Mouse (Mus musculus): Measurements from ENCODE around the gene Dck.
"Not testable (repeated sequence)": the region's sequence is repeated elsewhere in the genome, so short reads cannot be mapped to it uniquely, and the experiment has no call there.

The Dck gene

GRCm38 (mm10) chr5:88764987-88765481 lies at the start of gene Dck:
Gene Dck, plus strand, starts transcription at chr5:88764996.
- peak; percentile 99 for DNase-seq (ENCODE audit: low read depth)

GRCm38 (mm10) chr5:88716983-88717382 lies 47.8 kb upstream of the Dck start:
- no peak for DNase-seq (ENCODE audit: low read depth)

- peak; percentile 95 for DNase-seq (ENCODE audit: low read depth)
These were observed 44.4 kb upstream of the Dck start, which contains the start of gene Mob1b for GRCm38 (mm10) chr5:88720116-88721002. Gene Mob1b, plus strand, starts transcription at chr5:88720855.

GRCm38 (mm10) chr5:88721003-88721475 lies 43.8 kb upstream of the Dck start:
- no peak for DNase-seq (ENCODE audit: low read depth)

DNA sequence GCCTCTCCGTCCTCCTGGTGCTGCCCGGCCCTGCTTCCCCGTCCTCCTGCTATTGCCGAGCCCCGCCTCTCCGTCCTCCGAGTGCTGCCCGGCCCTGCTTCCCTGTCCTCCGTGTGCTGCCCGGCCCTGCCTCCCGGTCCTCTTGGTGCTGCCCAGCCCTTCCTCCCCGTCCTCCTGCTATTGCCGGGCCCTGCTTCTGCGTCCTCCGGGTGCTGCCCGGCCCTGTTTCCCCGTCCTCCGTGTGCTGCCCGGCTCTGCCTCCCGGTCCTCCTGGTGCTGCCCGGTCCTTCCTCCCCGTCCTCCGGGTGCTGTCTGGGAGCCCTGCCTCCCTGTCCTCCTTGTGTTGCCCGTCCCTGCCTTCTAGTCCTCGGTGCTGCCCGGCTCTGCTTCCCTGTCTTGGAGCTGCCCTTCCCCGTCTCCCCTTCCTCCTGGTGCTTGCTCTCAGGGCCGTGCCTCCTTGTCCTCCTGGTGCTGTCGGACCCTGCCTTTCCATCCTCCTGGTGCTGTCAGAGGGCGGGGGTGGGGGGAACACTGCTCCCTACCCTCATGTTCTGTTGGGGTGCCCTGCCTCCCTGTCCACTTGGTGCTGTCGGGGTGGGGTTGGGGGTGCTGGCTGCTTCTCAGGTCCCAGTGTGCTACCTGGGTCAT lies 43.1 kb upstream of the Dck start:
- peak; percentile 32 for DNase-seq (ENCODE audit: low read depth)

DNA sequence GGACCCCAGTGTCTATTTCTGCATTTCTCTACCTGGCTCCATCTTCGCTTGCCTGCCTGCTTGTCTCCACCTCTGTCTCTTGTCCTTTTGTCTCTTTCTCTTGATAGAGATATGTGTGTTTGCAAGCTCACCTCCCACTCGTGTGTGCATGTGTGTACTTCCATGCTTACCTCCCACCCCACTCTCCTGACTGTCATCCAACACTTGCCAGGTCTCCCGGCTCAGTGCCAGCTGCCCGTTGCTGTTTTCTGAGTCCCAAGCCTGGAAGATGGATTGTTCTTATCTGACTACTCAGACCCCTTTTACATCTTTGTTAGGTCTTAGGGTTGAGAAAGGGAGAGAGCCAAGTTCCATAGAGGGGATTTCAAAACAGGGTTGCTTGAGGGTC lies 42.6 kb upstream of the Dck start:
- DNase-seq (ENCODE audit: low read depth) = no peak

DNA sequence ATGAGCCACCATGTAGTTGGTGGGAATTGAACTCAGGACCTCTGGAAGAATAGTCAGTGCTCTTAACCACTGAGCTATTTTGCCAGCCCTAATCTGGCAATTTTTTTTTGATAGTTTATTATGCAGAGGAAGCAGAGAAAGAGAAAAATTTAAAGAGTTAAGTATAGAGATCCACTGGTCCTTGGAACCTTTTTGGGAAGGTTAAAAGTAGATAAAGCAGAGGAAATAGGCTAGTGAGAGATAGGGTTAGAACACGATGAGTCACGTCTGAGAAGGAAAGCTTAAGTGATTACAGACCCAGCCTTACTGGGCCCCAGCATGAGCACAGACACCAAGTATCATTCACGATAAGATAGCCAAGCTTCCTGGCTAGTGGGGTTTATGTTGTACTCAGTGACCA lies 40.8 kb upstream of the Dck start:
- peak; percentile 98 for DNase-seq (ENCODE audit: low read depth)

DNA sequence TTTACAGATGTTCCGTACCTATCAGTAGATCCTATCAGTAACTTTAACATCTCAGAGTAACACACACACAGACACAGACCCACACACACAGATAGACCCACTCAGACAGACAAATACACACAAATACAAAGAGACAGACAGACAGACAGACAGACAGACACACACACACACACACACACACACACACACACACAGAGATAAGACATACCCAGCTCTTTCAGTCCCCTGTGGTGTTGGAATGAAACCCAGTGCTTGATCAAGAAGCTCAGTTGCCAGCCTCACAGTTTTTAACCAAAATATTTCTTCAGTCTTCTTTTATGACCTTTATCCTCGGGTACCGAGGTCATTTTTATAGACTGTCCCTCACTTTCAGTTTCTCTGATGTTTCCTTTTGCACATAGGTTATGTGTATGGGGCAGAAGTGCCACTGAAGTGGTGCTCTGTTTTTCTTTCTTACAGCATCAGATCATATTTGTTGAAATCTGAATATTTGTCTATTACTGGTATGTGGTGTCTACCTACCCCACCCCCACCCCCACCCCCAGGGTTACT lies 37.1 kb upstream of the Dck start:
- peak; percentile 36 for DNase-seq (ENCODE audit: low read depth)

DNA sequence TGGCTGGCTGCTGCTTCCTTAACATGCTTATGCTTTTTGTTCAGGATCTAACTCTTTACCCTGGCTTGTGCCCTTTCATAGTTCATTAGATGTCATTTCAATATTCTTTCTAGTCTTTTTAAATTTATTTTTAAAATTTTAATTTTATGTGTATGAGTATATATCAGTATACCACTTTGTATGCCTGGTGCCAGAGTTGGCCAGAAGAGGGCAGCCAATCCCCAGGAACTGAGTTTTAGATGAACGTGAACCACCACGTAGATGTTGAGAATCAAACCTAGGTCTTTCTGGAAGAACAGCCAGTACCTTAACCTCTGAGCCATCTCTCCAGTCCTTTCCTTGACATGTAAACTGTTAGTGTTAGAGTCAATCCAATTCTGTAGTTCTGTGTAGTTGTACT lies 30.0 kb upstream of the Dck start:
- peak; percentile 50 for DNase-seq (ENCODE audit: low read depth)

DNA sequence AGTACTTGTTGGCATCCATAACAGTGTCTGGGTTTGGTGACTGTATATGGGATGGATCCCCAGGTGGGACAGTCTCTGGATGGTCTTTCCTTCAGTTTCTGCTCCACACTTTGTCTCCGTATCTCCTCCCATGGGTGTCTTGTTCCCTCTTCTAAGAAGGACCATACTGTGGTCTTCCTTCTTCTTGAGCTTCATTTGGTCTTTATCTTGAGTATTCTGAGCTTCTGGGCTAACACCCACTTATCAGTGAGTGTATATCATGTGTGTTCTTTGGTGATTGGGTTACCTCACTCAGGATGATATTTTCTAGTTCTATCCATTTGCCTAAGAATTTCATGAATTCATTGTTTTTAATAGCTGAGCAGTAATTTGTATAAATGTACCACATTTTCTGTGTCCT lies 23.7 kb upstream of the Dck start:
- DNase-seq (ENCODE audit: low read depth) = not testable (repeated sequence)

DNA sequence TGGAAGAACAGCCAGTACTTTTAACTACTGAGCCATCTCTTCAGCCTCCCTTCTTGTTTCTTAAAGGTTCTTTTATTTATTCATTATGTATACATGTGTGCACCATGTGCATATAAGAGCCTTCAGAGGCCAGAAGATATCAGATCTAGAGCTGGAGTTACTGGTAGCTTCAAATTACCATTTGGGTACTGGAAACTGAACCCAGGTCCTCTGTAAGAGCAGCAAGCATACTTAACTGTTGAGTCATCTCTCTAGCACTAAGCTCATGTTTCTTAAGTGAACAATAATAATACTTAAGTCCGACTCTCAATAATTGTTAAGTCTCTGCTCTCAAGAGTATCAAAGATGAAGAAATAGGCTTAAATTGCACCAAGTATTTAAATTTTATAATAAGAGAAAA lies 17.0 kb upstream of the Dck start:
- no peak for DNase-seq (ENCODE audit: low read depth)

DNA sequence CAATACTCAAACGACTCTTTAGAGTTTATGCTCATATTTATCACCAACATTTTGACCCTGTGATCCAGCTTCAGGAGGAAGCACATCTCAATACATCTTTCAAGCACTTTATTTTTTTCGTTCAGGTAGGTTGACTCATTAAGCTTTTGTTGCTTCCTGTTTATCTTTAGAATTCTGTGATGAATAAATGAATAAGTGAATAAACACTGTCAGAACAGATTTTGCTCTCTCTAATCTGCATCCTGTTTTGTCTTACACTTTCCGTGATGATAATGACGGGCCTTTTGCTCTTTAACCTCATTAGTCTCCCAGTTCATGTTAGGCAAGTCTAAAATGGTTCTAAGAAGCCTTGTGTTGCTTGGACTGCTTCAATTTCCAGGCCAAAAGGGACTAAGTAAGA lies 11.6 kb upstream of the Dck start:
- no peak for DNase-seq (ENCODE audit: low read depth)

DNA sequence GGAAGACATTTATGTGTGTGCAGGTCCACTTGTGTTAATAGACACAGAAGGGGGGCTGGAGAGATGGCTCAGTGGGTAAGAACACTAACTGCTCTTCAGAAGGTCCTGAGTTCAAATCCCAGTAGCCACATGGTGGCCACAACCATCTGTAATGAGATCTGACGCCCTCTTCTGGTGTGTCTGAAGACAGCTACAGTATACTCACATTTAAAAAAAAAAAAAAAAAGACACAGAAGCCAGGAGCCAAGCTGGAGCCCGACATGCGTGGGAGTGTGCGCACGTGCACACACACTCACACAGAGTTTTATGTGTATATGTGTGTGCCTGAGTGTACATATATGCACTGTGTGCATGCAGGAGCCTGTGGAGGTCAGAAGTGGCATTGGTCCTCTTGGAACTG lies 2.2 kb upstream of the Dck start:
- no peak for DNase-seq (ENCODE audit: low read depth)

- DNase-seq (ENCODE audit: low read depth) = no peak
These were observed 288 bp upstream of the Dck start for GRCm38 (mm10) chr5:88764430-88764986.

GRCm38 (mm10) chr5:88765587-88765986 lies 791 bp downstream of the Dck start:
- no peak for DNase-seq (ENCODE audit: low read depth)

DNA sequence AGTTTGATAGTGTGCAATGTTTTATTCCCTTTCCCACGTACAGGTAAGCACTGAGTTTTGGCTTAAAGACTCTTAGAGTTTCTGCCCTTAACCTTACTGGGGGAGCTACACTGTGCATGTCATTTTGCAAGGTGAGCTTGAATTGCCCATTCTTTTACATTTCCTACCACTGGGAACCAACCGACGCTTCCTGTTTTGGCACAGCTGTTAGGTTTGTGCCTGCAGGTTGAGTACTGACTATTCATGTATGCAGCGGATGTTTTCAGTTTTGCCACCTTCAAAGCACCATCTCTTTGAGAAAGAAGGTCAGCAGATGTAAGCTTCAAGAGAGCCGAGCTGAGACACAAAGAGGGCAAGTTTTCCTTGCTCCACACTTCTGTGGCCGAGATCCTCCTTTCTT lies 1.3 kb downstream of the Dck start:
- peak; percentile 23 for DNase-seq (ENCODE audit: low read depth)

GRCm38 (mm10) chr5:88766863-88767262 lies 2.1 kb downstream of the Dck start:
- DNase-seq (ENCODE audit: low read depth) = peak; percentile 84

DNA sequence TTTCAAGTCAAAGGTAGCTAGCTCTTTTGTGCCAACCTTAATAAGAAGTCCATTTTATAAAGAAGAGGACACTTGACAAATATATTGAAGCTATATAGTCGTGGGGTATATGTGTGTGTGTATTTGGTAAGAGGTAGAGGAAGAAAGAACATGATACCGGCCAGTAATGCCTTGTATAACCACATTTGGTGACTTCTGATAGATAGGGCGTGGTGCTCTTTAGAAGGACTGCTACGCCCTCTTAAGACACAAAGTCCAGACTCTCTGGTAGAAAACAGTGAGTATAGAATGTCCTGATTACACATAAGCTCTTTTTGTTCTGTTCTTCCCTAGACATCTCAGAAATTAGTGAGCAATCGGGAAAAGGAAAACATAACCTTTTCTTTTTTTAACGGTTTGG lies 3.4 kb downstream of the Dck start:
- DNase-seq (ENCODE audit: low read depth) = no peak

DNA sequence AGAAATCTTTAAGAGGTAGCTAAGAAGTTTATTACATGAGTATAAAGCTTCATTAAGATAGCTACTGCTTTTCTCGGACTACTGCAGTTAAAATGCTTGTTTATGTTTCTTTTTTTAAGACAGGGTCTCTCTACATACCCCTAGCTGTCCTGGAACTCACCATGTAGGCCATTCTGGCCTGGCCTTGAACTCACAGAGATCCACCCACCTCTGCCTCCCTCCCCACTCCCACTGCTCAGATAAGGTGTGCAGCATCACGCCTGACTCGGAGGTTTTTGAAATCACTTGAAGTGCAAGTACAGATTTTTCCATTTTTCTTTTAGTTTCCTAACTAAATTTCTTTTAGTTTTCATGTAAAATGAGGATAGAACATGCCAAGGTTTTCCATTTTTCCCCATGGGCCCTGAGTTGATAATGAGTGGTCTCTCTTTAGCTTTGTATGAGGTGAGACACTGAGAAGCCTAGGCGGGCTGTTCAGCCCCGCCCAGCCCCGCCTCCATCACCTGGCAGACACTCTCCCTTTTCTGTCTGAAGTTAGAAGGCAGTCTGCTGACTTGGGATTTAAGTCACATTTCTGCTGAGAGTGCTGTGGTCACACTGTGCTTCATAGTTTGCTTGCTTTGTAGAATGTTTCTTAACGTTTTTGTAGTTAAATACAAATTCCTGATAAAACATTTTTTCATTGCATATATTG lies 17.4 kb downstream of the Dck start:
- DNase-seq (ENCODE audit: low read depth) = no peak

- no peak for DNase-seq (ENCODE audit: low read depth)
These were observed 20.3 kb downstream of the Dck start for GRCm38 (mm10) chr5:88785059-88785458.

DNA sequence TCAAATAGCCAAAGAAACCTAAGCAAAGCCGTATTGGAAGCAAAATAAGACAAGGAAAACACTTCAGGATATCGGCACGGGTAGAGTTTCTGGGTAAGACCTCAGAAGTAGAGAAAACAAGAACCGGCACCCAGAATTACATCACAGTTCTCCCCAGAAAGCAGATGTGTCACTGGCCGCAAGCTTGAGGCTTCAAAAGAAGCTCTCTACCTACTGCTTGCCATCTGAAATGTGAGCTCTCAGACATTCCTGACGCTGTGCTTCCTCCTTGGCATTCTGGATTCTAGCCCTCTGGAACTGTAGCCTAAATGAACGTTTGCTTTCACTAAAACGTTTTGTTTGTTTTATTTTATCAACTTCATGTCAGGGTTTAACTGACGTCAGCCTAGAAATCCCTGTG lies 25.9 kb downstream of the Dck start:
- DNase-seq (ENCODE audit: low read depth) = no peak

All from 416B (cell line).